Mouse (Mus musculus): Measurements from ENCODE around the gene Dchs1. TPM values are rescaled to one million over a fixed set of nuclear protein-coding genes. Genes with fewer than 3 reads are reported as not detected.
"Not testable (repeated sequence)": the region's sequence is repeated elsewhere in the genome, so short reads cannot be mapped to it uniquely, and the experiment has no call there.

Gene Dchs1
- total RNA-seq, 2 experiments from 2014 or later, result 30.6 to 34.2 TPM

- intact Hi-C loops (cut with DNase I), result loop anchor here (2.0 kb wide), 1 partner anchor 19 kb away; no protein-coding TSS in a partner anchor
- DNase-seq, result no peak
These were observed 39.7 kb downstream of the Dchs1 start for GRCm38 (mm10) chr7:105747776-105748175.

GRCm38 (mm10) chr7:105743926-105744590 lies 43.4 kb downstream of the Dchs1 start, which contains the start of gene Taf10:
Gene Taf10, minus strand, starts transcription at chr7:105744361.
- DNase-seq, result peak; percentile 91 to 92
- intact Hi-C loops (cut with DNase I), result no loop called here

GRCm38 (mm10) chr7:105743246-105743925 lies 44.1 kb downstream of the Dchs1 start:
- intact Hi-C loops (cut with DNase I); DNase-seq: not testable (repeated sequence)

- intact Hi-C loops (cut with DNase I); DNase-seq: not testable (repeated sequence)
These were observed 44.8 kb downstream of the Dchs1 start for GRCm38 (mm10) chr7:105742539-105743215.

- DNase-seq, result no peak
- intact Hi-C loops (cut with DNase I), result no loop called here
These were observed 45.5 kb downstream of the Dchs1 start for GRCm38 (mm10) chr7:105741978-105742377.

GRCm38 (mm10) chr7:105740851-105741250 lies 46.6 kb downstream of the Dchs1 start:
- intact Hi-C loops (cut with DNase I), result no loop called here
- DNase-seq, result no peak

GRCm38 (mm10) chr7:105740089-105740795 lies 47.2 kb downstream of the Dchs1 start:
- DNase-seq, result no peak
- intact Hi-C loops (cut with DNase I), result no loop called here

GRCm38 (mm10) chr7:105738948-105739347 lies 48.5 kb downstream of the Dchs1 start:
- intact Hi-C loops (cut with DNase I), result loop anchor here (2.0 to 10.0 kb wide), 5 partner anchors 40 to 796 kb away; no protein-coding TSS in a partner anchor
- peak; percentile 85 to 86 for DNase-seq

GRCm38 (mm10) chr7:105738286-105738685 lies 49.2 kb downstream of the Dchs1 start:
- intact Hi-C loops (cut with DNase I), result loop anchor here (2.0 to 10.0 kb wide), 5 partner anchors 41 to 797 kb away; no protein-coding TSS in a partner anchor

GRCm38 (mm10) chr7:105737648-105738047 lies 49.8 kb downstream of the Dchs1 start:
- DNase-seq, result no peak
- intact Hi-C loops (cut with DNase I), result loop anchor here (2.0 to 10.0 kb wide), 6 partner anchors 41 to 797 kb away; partner anchors contain the start of gene Mrpl17

More at GRCm38 (mm10) chr7:105738286-105738685, 49.2 kb downstream of the Dchs1 start:
- DNase-seq, result no peak

- intact Hi-C loops (cut with DNase I), result loop anchor here (2.0 to 10.0 kb wide), 5 partner anchors 55 to 798 kb away; partner anchors contain the start of gene Mrpl17
- DNase-seq, result peak; percentile 69 to 70
These were observed 50.4 kb downstream of the Dchs1 start, which contains the start of gene Rrp8 for GRCm38 (mm10) chr7:105736911-105737521. Gene Rrp8, minus strand, starts transcription at chr7:105737385.

GRCm38 (mm10) chr7:105736264-105736901 lies 51.1 kb downstream of the Dchs1 start, which contains the start of gene Ilk:
Gene Ilk, plus strand, starts transcription at chr7:105736592.
- intact Hi-C loops (cut with DNase I), result loop anchor here (2.0 to 10.0 kb wide), 5 partner anchors 56 to 798 kb away; partner anchors contain the start of gene Mrpl17
- peak; percentile 96 to 97 for DNase-seq

GRCm38 (mm10) chr7:105735464-105735863 lies 52.0 kb downstream of the Dchs1 start:
- DNase-seq, result not testable (repeated sequence)
- intact Hi-C loops (cut with DNase I), result loop anchor here (5.0 to 10.0 kb wide), 4 partner anchors 57 to 799 kb away; no protein-coding TSS in a partner anchor

GRCm38 (mm10) chr7:105734826-105735225 lies 52.6 kb downstream of the Dchs1 start:
- DNase-seq, result no peak
- intact Hi-C loops (cut with DNase I), result loop anchor here (5.0 to 10.0 kb wide), 5 partner anchors 57 to 800 kb away; partner anchors contain the start of gene Smpd1

GRCm38 (mm10) chr7:105733836-105734235 lies 53.6 kb downstream of the Dchs1 start:
- intact Hi-C loops (cut with DNase I), result loop anchor here (5.0 to 10.0 kb wide), 2 partner anchors 182 to 801 kb away; partner anchors contain the start of gene Smpd1
- DNase-seq, result no peak

- intact Hi-C loops (cut with DNase I), result no loop called here
- no peak for DNase-seq
These were observed 58.6 kb downstream of the Dchs1 start for GRCm38 (mm10) chr7:105728701-105729428.

GRCm38 (mm10) chr7:105726980-105727325 lies 60.5 kb downstream of the Dchs1 start:
- intact Hi-C loops (cut with DNase I), result loop anchor here (1.0 to 2.0 kb wide), 2 partner anchors 84 to 91 kb away; partner anchors contain the start of gene Mrpl17
- no peak for DNase-seq

Data from heart, postnatal 10 days (tissue).